Mouse (Mus musculus) Muller cell, postnatal 12 days (primary cell): ENCODE results near the gene Foxp1.

ENCODE experiments used
- DNase-seq: peaks from one replicate; pipeline ENCODE4 v3.0.0-alpha.2; 2015; ENCODE audit errors: inconsistent ontology term

The Foxp1 gene

DNA sequence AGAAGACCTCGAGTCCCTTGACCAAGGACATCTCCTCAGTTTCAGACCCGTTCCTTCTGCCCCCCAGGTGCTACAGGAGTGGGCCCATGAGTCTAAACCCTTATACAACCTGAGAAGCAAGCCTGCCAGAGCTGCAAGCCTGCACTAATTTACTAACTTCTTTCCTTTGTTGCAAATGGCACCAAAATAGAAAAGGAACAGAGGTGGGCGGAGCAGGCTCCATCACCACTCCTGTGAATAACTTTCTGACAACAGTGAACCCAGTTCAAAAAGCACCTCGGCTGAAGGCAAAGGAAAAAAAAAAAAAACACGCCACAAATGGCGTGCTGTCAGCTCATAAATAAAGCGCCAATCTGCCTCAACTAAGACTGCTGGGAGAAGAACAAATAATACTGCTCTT, 81.4 kb downstream of the Foxp1 start:
- DNase-seq: no peak

DNA sequence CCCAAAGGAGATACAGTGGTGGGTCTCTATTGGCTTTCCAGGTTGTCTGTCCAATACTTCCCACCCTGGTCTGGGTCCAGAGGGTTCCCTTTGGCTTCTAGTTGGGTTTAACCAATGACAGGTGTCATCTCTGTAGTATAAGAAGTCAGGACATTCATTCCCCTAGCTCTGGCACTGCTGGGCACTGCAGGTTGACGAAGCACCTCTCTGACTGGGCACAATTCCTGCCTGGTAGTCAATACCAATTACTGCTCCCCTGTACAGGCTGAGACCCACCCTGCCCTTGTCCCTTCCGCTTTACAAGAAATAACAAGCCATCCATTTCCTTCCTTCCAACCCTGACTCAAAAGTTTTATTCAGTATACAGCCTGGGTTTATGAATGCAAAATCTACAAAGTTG, 81.9 kb downstream of the Foxp1 start:
- DNase-seq: no peak

DNA sequence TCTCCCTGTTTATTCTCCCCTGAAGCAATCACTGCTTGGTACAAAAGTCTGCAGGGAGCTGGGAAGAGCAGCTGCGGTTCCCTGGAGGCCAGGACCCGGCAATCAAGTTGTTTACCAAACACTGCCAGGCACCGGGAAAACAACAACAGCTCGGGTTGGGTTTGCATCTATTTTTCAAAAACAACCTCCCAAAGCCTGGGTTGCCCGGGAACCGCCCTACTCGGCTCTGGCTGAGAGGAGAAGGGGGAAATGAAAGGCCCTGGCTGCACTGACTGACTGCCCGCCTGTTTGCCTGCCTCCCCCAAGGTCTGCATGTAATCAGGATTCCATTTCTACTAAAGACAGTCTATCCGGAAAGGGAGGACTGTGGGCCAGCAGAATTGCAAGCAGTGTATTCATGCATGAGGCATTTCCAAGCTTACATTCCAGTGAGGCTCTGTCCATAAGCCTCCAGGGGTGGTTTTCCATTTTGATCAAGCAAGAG, 82.6 kb downstream of the Foxp1 start:
- DNase-seq: peak; percentile 86

- peak; percentile 73 for DNase-seq
Observed at GRCm38 (mm10) chr6:99439214-99439877, 83.2 kb downstream of the Foxp1 start.

DNA sequence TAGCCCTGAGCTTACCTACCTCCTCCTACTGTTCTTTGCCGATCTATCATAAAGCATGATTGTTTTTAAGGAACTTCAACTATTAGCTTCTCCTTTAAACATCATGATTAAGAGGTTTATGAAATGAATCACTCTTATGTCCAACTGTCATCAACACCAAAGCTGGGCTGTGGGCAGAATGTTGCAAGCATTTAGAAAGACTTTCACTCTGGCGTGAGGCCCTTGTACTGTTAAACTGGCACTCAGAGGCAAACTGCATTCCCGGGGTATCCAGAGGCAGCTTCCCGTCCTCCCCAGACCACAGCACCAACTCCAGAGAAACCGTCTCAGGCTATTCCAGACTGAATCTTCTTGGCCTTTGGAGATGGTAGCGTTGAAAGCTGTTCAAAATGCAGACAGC, 86.2 kb downstream of the Foxp1 start:
- DNase-seq: peak; percentile 51

- no peak for DNase-seq
Observed at GRCm38 (mm10) chr6:99435140-99435539, 87.4 kb downstream of the Foxp1 start.

DNA sequence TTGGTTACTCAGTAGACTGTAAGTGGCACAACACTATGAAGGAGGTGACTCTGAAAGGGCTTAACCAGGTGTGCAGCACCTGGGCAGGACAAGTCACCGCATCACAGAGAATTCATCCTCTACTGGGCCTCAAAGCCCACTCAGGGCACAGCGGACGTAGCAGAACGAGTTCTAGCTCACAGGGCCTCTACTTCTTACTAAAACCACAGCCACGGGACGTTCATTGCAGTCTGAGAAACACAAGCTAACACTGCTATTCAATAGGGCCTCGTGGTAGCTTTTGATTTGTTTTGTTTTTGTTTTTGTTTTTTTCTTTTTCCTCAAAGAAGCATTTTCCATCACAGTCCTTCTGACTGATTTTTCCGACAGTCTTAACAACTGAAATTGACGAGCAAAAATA, 89.5 kb downstream of the Foxp1 start:
- no peak for DNase-seq

DNA sequence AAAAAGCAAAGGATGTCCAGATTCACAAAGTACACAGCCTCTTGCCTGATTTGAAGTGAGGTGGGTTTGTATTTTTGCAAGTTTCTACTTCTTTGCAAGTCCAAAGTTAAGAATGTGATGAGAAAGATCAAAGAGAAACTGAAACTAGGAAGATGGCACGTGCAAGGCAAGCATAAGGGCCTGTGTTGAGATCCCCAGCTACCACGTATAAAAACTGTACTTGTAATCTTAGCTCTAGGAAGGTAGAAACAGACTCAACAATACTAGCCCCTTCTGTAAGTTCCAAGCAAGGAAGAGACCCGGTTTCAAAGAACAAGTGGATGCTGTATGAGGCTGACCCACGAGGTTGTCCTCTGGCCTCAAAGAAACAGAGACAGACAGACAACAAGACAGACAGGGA, 90.6 kb downstream of the Foxp1 start:
- DNase-seq: no peak

DNA sequence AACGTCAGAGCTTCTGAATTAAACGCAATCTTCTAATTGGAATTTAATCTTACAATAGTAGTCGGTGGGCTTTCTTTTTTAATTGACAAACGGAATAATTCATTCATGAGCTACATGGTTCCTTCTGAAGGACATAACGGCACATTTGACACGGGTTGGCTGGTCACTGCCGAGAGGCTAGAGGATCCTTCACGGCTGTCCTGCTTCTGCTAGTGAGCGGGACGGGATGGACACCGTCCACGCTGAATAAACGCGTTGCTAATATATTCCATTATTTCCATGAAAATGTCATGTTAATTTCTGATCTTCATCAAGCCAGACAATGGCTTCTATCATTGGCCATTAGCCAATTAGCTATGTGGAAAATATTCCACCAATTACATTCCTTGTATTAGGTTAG, 92.0 kb downstream of the Foxp1 start:
- no peak for DNase-seq

DNA sequence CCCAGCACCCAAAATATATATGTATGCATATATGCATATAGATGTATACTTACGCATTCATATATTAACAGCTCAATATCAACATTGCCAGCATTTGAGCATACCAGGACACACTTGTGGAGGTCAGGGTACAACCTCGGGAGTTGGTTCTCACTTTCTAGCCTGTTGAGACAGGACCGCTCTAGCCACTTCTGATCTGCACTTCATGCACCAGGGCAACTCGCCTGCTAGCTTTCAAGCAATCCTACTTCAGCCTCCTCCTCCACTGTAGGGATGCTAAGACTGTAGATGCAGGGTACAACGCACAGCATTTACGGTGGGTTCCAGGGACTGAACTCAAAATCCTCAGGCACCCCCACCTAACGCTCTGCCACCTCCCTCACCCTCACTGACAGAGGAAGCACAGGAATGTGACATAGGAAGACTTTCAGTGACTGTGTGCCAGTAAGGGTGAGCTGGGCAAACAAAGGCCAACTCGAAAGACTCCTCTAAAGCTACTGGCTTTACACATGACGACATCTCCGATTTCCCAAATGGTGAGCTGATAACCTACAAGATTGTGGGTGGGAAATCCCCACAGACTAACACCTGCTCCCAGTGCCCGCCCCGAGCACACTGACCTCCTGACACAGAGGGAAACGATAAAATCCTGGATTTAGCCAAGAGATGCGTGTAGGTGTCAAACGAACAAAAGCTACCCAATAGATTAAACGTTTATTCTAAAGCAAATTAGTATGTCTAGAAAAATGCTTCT, 93.0 kb downstream of the Foxp1 start:
- no peak for DNase-seq

- DNase-seq: no peak
Observed at GRCm38 (mm10) chr6:99428961-99429360, 93.6 kb downstream of the Foxp1 start.

DNA sequence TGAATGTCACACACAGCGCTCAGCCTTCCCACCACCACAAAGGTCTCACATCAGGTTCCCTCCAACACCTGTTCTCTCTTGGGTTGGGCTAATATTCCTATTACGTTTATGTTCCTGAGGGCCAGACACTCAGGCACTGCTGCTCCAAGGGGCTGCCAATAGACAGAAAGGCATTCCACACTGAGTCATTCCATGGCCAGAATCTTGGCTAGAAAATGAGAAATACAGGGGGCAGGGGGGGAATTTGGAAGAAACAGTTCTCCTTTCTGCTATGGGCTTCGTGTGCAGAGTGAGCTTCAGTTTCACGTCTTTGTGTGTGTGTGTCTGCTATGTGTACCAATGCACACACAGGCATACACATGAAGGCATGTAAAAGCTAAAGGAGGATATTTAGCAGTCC, 95.2 kb downstream of the Foxp1 start:
- peak; percentile 74 for DNase-seq

- DNase-seq: no peak
Observed at GRCm38 (mm10) chr6:99425044-99425443, 97.5 kb downstream of the Foxp1 start.

- no peak for DNase-seq
Observed at GRCm38 (mm10) chr6:99420666-99421065, 101.9 kb downstream of the Foxp1 start.

GRCm38 (mm10) chr6:99412598-99412997, 109.9 kb downstream of the Foxp1 start:
- DNase-seq: no peak

DNA sequence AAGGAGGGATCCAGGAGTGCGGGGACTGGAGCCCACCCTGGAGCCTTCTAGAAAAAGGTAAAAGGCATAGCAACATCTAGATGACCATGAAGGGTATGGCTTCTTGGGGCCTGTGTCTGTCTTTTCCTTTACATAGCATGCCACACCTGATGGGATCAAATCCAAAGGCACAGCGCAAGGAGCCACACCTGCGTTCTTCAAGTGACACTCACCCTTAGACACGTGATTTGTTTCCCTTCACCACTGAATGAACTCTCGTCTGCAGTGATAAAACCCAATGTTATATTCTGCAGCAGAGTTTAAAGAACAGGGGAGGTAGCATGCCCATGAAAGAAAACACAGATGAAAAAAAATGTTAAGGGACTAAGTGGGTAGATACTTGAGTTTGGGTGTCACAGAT, 112.9 kb downstream of the Foxp1 start:
- DNase-seq: no peak

DNA sequence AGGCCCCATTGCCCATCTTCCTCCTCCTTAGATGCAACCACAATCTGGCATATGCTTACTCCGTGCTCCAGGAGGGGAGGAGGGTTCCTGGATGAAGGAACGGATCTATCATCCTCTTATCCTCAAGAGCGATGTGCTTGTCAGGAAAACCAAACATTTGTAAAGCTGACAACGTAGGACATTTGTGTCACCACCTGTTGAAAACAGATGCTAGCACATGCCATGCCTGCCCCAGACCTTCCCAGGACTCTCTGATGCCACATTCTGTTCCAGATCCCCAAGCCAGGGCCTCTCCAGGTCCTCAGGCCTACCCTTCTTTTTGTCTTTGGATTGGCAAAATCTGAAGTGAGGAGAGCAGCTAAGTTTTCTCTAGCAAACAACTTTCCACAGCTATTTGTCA, 113.6 kb downstream of the Foxp1 start:
- DNase-seq: no peak

- no peak for DNase-seq
Observed at GRCm38 (mm10) chr6:99403755-99404390, 118.6 kb downstream of the Foxp1 start.

DNA sequence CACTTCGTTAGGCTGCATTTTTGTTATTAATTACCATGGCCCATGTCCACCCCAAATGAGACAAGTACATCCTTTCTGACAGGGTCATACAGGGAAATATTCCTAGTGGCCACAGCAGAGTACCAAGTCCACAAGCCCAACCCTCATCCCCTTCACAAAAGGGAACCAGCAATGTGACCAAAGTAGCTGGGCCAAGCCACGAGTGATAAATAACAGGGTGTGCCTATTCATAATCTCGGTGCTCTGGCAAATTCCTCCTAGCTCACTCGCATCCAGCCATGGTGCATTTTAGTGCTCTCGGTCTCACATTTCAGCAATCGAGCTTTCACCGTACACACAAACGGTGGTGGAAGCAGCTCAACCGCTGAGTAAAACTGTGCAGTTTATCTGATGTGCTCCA, 119.6 kb downstream of the Foxp1 start:
- peak; percentile 14 for DNase-seq

GRCm38 (mm10) chr6:99402370-99402769, 120.2 kb downstream of the Foxp1 start:
- no peak for DNase-seq

- no peak for DNase-seq
Observed at GRCm38 (mm10) chr6:99401801-99402200, 120.7 kb downstream of the Foxp1 start.

GRCm38 (mm10) chr6:99401211-99401610, 121.3 kb downstream of the Foxp1 start:
- DNase-seq: no peak

GRCm38 (mm10) chr6:99395745-99396144, 126.8 kb downstream of the Foxp1 start:
- no peak for DNase-seq
